Mouse (Mus musculus) gastrocnemius, adult 8-10 months (tissue): ENCODE results near the gene Pram1. TPM values are rescaled to one million over a fixed set of nuclear protein-coding genes. Genes with fewer than 3 reads are reported as not detected.
A peak's percentile ranks its signal among the peaks of the same experiment; 100 is the strongest.
"Not testable (repeated sequence)": the region's sequence is repeated elsewhere in the genome, so short reads cannot be mapped to it uniquely, and the experiment has no call there.

Source experiments
- DNase-seq, 2 experiments: peaks; one replicate each; pipeline ENCODE4 v3.0.0; 2022; ENCODE audit warnings: low spot score in 2 of 2
- total RNA-seq, 4 experiments: library from RNA; stranded (reverse); gene quantifications; 2 replicates each; pipeline ENCODE4 v1.2.4; 2022

Pram1 gene
- total RNA-seq = under 1 TPM in 2 of 4 experiments, not detected in 2; 0.15 to 0.24 TPM

DNA sequence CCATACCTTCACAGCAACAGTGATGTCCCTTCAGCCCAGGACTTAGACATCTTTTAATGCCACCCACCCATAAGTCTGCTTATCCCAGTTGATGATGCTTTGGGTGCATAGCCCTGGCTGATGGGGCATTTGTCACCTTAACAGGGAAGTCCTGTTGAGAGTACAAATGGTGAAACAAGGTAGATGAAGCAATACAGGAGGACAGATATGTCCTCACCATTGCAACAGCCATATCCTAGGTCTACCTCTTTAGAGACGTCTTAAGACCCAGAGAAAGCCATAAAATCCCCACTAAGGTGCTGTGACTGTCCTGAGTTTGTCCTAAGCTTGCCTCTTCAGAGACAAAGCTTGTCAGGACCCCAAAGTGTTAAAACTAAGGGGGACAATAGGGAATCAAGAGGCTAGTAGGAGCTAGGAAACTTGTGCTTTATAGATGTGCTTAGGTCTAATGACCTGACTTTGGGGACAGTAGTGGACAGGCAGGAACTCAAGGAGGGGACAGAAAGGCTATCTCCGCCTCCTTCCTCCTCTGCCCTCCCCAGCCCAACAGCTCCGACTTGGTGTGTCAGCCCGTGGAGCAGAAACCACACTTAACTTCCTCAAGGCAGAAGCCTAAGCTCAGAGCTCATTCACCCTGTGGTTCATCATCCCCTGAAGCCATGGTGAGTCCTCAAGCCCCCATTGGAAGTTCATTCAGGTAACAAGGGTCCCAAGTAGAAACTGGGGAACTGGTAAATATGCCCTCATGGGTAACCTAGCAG lies at the start of gene Pram1:
Gene Pram1, plus strand, starts transcription at position 541 of the 761 bp plus-strand sequence.
- no peak for DNase-seq

DNA sequence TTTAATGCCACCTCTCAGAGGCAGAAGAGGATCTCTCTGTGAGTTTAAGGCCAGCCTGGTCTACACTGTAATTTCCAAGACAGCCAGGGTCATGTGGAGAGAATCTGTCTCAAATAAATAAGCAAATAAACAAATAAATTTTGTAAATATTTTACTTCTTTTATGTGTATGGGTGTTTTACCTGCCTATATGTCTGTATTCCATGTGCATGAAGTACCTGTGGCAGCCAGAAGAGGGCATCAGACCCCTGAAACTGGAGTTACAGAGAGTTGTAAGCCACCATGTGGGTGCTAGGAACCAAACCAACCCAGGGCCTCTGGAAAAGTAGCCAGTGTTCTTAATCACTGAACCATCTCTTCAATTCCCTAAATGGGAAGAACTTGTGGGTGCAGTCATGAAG lies 40.6 kb upstream of the Pram1 start:
- no peak for DNase-seq

DNA sequence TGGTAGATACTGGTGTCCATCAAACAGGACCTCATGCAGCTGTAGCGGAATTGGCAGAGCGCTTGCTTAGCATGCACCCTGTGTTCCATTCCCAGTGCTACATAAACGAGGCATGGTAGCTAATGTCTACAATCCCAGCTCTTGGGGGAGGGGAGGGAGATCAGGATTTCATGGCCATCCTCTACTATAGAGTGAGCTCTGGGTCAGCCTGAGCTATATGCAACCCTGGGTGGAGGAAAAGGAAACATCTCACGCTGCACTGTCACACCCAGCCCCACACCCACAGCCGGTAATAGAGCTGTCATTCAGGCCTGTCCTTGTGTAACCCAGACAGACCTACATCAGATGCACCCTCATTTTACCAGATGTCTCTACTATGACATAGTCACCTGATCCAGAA lies 39.4 kb upstream of the Pram1 start:
- no peak for DNase-seq

DNA sequence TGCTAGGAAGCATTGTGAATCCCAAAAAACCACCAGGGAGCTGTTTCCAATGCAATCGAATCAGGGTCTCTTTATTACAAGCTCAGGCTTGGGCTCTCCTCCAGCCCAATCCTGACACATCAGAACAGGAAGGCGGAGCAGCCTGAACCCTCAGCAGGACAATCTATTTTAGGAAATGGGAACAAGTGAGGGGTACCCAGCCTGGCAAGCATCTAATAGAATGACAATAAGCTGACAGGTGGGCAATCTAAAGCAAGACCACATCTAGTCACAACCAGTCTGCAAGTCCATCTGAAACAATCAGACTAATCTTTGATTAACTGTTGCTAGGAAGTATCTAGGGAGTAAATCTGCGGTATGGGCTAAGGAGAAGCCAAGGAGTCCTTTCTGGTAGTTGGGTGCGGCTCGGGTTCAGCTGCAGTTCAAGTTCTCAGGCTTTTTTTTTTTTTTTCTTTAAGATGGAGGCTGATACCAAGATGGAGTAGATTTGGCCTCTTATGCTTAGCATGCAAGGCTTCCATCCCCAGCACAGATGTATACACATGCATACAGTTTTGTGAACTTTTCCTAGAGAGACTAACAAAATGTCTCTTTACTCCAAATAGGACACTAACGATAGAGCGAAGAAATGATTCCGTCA lies 37.9 kb upstream of the Pram1 start:
- DNase-seq = no peak

DNA sequence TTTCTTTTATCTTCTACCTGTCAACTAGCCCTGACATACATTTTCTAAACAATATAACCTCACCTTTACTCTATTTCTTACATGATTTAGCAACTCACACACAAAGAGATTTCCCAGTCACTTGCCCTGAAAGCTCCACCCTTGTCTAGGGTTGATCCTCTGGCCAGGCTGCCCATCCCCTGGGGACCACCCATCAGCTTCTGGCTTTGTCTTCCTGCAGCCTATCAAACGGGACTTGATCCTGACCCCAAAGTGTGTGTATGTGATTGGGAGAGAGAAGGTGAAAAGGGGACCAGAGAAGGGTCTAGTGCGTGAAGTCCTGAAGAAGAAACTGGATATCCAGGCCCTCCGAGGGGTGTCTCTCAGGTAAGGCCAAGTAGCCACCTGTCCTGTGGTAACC lies 37.0 kb upstream of the Pram1 start:
- no peak for DNase-seq

DNA sequence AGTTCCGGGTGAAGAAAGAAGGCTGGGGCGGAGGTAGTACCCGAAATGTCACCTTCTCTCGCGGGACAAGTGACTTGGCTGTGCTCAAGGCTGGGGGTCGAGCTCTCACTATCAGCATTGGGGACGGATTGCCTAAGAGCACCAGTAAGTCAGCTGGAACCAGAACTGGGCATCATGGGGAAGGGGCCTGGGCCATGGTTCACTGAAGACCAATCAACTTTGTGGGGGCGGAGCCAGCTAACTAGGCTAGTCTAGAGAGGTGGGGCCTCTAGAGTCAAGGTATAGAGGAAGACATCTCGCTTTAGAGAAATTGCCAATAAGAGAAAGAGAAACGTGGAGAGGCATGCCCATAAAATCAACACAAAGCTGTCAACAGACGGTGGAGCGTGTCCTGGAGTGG lies 35.9 kb upstream of the Pram1 start:
- DNase-seq = no peak

DNA sequence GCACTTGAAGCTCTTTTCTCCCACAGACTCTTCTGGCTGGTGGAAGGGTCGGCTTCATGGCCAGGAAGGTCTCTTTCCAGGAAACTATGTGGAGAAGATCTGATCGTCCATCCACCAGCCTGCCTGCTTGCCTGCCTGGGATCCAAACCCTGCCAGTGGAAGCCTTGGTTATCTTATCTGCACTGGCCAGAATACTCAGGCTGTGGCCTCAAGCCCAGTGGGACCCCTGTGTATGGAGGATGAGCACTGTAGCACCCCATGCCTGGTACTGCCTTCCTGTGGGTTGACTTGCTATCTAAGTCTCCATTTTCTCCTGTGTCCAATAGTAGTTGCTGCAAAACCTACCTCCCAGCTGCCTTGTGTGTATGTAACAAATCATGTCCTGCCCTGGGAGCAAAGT lies 30.6 kb upstream of the Pram1 start:
- DNase-seq = no peak

DNA sequence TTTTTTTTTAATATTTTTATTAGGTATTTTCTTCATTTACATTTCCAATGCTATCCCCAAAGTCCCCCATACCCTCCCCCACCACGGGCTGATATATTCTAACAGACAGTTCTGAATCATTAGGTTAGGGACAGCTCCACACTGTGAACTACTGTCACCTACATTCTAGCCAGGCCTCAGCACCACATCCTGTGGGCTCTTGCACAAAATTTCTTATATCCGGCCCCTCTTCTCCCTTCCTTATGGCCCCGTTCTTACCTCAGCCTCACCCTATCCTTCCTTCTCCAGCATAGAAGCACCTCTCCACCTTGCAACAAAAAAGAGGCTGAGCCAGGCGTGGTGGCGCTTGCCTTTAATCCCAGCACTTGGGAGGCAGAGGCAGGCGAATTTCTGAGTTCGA lies 27.3 kb upstream of the Pram1 start:
- no peak for DNase-seq

DNA sequence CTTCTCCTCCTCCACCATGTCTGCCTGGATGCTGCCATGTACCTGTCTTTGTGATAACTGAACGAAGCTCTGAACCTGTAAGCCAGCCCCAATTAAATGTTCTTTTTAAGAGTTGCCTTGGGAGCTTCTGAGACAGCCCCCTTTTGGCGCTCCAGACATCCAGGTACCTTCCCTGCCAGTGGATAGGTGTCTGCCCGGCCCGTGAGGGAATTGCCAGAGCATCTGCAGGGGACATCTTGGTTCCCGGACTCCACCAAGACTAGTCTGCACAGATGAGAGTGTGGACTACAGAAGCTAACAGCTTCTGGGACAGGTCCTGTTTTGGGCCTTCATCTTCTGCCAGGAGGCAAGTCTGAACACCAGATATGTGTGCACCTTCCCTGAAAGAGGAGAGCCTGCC lies 24.1 kb upstream of the Pram1 start:
- DNase-seq = not testable (repeated sequence)

DNA sequence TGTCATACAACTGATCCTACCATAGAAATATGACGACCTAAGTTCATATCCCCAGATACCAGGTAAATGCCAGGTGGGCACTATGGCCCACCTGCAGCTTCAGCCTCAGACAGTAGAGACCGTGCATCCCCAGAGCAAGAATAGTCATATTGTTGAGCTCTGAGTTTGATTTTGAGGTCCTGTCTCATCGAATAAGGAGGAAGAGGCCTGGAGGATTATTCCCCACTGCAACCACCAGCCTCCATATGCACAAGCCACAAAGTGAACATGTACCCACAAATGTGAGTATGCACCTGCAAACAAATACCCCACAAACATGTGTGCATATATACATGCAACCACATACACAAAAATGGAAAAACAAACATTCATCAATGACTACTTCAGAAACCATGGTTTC lies 10.6 kb upstream of the Pram1 start:
- no peak for DNase-seq

DNA sequence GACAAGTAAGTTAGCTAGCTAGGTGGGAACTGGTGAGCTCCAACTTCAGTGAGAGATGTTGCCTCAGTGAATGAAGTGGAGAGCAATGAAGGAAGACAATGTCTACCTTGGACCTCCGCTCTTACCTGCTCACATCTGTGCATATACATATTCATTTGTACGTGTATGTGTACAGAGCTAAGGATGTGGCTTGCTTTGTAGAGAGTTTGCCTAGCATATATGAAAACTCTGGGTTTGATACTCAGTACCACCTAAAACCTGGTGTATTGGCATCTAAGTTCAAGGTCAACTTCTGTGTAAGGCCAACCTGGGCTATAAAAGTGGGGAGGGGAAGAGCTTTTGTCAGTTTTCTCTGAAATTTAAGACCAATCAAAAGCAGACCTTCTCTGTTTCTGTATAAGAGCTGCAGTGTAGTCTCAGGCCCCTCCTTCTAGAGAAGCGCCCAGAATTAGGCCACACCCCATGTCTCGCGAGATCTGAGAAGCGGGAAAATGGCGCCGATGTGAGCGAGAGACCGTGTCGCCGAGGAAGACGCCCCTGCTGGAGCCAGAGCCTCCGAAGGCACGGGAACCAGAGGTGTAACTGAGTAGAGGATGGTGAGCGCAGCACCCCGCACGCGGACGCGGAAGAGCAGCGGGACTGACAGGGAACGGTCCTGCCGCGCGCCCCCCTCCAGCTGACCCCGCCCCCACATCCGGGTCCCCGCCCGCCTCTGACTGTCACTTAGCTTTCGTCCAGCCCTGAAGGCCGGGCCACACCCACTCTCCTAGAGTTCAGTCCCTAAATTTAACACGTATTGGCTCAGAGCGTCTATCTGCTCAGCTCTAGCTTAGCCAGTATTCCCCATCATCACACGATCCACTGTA lies 9.0 kb upstream of the Pram1 start, which contains the start of gene Zfp414:
Gene Zfp414, plus strand, starts transcription at position 470 of the 866 bp plus-strand sequence.
- DNase-seq = peak; percentile 85 to 89

DNA sequence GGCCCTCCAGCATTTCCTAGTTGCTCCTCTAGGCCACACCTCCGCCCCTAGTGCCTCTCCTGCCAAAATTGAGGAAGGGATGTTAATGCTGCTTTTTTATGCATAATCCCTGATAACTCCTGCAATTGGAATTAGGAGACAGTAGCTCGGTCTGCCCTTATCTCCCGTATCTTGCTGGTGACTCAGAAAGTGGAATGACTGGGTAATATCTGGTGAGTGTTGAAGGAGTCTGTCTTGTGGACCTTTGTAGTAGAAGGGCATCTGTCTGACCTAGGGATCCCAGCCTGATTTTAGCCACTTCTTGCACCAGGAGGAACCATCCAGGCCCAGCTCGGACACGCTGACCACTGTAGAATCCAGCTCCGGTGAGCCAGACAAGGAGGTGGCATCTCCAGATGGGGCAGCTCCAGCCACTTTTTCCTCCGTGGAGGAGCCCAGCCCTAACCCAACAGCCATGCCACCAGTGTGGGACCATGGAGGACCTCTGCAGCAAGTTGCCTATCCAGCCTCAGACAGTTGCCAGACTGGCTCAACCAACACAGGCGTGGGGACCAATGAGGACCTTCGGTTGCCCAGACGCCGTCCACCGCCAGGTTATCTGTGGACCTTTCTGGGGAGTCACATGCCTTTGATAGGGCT lies 8.2 kb upstream of the Pram1 start:
- DNase-seq = no peak

DNA sequence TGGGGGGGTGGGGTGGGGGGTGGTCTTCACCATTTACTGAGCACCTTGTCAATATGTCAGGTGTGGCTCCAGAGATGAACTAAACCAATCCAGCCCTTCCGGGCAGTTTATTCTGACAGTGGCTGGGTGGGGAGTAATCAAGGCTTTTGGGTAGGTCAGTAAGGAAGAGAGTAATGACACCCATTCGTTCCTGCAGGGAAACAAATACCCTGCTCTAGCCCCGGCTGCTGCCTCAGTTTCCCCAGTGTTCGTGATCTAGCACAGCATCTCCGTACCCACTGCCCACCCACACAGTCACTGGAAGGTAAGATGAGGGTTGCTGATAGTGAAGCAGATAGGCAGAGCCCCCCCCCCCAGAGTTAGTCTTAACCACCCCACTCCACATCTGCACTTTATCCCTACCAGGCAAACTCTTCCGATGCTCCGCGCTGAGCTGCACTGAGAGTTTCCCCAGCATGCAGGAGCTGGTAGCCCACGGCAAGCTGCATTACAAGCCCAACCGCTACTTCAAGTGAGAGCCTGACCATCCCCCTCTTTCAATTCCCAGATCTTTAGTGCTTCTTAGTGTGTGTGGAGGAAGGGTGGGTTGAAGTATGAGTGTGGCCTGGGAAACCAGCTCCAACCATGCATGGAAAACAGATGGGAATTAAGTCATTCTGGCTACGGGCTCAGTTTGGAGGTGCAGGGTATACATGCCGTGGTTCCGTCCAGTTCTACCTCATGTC lies 7.5 kb upstream of the Pram1 start:
- no peak for DNase-seq

DNA sequence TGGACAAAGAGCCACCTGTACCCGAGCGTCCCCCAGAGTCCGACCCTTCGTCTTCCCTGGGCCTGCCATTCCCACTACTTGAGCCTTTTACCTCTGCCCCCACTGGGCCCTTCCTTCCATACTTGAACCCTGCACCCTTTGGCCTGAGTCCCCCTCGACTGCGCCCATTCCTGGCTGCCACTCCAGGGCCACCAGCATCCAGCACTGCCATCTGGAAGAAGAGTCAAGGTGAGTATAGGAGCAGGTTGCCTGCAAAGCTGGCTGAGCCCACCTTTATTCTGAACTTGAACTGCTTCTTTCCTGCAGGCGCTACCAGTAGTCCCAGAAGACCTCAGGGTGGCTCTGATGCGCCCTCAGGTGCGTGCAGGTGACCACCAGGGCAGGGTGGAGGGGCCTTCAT lies 6.6 kb upstream of the Pram1 start:
- DNase-seq = no peak

DNA sequence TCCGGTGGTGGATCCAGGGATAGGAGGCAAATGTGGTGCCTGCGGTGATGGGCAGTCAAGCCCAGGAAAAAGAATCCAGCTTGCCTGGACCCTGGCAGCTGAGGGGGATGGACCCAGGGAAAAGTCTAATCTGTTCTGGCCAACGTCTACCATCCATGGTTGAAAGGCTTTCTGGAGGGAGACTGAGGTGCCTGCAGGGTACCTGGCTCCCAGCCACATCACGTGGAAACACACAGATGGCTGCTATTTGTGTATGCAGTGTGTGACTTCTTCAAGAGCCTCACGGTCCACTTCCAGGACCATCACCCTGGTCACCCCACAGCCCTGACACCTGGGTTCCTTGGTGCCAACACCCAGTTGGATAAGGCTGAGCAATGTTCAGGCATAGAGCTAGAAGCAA lies 6.1 kb upstream of the Pram1 start:
- DNase-seq = no peak

DNA sequence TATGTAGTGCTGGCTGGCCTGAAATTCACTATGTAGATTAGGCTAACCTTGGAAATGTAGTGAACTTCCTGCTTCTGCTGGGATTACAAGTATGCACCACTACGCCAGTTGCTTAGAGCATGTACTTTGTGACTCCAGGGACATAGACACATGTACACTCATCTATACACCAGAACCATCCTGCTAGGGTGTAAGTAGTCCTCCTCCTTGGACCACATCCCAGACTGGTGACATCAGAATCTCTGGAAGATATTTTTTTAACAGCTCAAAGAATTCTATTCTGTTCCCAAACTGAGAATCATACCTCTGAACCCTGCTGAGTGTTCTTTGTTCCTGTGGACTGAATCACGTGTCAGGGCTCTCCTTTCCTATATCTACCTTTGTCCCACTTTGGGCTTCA lies 818 bp upstream of the Pram1 start:
- no peak for DNase-seq

DNA sequence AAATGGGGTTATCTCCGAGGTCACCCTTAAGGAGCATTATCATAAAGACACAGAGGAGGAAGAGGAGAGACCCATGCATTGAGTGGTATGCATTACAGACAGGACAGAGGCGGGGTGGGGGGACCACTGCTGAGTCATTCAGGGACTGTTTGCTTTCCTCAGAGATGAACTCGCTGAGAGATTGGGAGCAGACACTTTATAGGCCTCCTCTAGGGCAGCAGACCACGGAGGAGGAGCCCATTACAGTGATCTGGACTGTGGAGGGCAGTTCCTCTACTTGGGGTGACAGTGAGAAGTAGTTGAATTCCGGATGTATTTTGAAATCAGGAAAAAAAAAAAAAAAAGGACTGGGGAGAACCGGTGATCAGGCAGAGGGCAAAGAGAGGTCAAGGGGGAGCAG lies 1.9 kb downstream of the Pram1 start:
- DNase-seq = no peak

DNA sequence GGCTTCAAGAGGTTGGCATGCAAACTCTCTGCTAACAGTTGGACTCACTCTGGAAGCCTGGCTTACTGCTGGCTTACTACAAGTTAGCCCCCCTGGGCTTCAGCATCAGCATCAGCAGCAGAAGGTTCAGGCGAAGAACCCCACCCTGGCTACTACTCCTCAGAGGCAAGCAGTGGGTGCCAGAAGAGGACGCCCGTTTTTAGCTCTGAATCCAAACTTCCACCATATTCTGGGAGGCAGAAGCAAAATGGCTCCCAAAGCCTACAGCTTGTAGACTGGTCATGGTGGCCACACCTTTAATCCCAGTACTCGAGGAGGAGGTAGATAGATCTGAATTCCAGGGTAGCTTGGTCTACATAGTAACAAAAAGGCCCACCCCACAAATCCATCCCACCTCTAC lies 6.2 kb downstream of the Pram1 start:
- DNase-seq = no peak

DNA sequence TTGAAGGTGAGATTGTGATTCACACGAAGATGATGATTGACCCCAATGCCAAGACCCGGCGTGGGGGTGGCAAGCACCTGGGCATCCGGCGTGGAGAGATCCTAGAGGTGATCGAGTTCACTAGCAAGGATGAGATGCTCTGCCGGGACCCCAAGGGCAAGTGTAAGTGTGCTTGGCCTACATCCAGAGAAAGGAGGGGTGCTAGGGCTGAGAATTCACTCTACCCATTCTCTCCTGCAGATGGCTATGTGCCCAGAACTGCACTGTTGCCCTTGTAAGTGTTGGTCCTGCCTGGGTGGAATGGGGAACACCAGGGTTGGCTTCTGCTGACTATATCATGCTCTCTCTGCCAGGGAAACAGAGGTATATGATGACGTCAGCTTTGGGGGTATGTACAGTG lies 7.2 kb downstream of the Pram1 start:
- DNase-seq = no peak

DNA sequence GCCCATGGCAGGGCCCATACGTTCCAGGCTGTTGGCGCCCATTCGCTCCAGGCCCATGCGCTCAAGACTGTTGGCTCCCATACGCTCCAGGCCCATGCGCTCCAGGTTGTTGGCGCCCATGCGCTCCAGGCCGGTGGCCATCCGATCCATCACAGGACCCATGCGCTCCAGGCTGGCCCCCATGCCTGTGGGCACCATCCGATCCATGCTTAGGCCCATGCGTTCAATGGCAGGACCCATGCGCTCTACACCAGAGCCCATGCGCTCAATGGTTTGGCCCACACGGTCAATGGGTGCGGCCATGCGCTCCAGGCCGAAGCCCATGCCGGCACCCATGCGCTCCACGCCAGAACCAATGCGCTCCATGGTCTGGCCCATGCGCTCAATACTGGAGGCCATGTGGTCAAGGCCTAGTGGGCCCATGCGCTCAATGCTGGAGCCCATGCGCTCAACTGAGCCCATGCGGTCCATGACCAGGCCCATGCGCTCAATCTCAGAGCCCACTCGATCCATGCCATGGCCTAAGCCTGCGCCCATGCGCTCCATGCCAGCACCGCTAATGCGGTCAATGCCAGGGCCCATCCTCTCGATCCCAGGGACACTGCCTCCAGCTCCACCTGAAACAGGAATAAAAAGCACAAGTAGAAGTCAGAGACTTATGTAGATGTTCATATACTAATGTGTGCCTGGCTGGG lies 12.1 kb downstream of the Pram1 start:
- DNase-seq = no peak
